Mouse (Mus musculus) CH12F3 (cell line): Measurements from ENCODE around the gene Ezh1.

Experiments
- in situ Hi-C: fragments of 300-500 bp; cut with MboI; formaldehyde crosslinking; loops from 2 replicates; pipeline ENCODE4 v1.14.3; 2020; ENCODE audit warnings: low sequenced_read_pairs

Ezh1 gene

DNA sequence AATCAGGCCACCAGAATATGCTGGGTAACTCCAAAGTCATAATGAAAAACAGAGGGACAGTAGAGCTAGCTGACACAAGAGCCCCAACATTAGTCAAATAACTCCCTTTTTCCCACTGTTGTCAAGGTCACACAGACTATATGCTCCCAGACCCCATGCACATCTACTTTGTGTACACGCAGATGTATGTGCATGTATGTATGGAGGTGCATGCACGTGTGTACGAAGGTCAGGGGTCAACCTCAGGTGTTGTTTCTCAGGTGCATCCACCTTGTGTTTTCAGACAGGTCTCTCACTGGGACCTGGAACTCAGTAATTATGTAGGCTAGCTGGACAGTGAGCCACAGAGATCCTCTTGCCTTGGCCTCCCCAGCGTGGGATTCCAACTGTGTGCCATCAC lies 40.8 kb downstream of the Ezh1 start:
- in situ Hi-C loops = no loop called here

- in situ Hi-C loops = no loop called here
Measured at GRCm38 (mm10) chr11:101184984-101185383, 41.3 kb downstream of the Ezh1 start.

- in situ Hi-C loops = no loop called here
Measured at GRCm38 (mm10) chr11:101182771-101183517, 43.3 kb downstream of the Ezh1 start.

- in situ Hi-C loops = no loop called here
Measured at GRCm38 (mm10) chr11:101181961-101182360, 44.3 kb downstream of the Ezh1 start.

GRCm38 (mm10) chr11:101180846-101181740 lies 45.2 kb downstream of the Ezh1 start:
- in situ Hi-C loops = no loop called here

DNA sequence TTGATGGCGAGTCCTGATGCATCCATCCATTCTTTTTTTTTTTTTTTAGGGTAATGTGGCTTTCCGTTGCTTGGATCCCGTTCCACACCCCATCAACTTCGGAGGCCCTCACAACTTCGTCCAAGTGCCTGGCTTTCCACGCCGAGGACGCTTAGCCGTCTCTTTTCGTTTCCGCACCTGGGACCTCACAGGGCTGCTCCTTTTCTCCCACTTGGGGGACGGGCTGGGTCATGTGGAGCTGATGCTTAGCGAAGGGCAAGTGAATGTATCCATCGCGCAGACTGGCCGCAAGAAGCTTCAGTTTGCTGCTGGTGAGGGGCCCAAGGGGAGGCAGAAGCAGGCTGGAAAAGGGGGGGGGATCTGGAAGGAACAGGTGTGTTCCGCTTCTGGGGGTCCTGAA lies 46.0 kb downstream of the Ezh1 start:
- in situ Hi-C loops = no loop called here

DNA sequence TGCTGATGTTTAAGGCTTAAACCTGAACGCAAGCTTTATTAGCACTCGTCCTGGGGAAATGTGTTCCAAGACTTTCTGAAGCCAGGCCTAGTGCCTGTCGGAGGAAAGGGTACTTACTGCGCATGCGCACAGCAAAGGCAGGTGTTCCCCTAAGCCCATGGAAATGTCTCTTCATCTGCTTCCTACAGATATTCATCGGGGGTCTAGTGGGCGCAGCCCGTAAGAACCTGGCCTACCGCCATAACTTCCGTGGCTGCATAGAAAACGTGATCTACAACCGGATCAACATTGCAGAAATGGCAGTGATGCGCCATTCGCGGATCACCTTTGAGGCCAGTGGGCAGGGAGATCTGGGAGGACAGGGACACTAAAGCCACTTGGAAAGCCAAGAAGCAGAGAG lies 47.0 kb downstream of the Ezh1 start:
- in situ Hi-C loops = no loop called here

DNA sequence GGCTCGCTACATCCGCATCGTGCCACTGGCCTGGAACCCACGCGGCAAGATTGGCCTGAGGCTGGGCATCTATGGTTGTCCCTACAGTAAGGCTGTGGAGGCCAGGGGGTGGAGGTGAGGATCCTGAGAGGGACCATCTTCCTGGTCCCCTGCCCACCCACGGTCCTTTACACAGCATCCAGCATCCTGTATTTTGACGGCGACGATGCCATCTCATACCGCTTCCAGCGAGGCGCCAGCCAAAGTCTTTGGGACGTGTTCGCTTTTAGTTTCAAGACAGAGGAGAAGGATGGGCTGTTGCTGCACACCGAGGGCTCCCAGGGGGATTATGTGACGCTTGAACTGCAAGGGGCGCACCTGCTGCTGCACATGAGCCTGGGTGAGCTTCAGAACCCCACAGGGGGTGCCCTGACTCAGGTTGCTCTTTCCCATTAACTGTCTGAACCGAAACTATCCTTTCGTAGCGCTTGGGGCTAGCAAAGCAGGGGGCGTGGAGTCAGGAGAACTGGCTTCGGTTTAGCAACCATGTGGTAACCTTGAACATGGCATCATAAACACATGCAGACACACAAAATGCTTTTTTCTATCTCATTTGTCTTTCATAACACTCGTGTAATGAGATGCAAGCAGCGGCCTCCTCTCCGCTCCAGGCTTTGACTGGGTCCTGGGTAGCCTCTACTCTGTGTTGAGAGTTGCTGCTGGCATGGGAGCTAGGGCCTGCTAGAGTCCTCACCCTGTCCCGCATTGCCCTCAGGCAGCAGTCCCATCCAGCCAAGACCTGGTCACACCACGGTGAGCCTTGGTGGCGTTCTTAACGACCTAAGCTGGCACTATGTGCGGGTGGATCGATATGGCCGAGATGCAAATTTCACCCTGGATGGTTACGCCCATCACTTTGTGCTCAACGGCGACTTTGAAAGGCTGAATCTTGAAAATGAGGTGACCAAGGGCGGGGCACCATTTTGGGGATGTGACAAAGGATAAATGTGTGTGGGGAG lies 47.9 kb downstream of the Ezh1 start:
- in situ Hi-C loops = no loop called here

GRCm38 (mm10) chr11:101176933-101177773 lies 49.1 kb downstream of the Ezh1 start:
- in situ Hi-C loops = no loop called here

DNA sequence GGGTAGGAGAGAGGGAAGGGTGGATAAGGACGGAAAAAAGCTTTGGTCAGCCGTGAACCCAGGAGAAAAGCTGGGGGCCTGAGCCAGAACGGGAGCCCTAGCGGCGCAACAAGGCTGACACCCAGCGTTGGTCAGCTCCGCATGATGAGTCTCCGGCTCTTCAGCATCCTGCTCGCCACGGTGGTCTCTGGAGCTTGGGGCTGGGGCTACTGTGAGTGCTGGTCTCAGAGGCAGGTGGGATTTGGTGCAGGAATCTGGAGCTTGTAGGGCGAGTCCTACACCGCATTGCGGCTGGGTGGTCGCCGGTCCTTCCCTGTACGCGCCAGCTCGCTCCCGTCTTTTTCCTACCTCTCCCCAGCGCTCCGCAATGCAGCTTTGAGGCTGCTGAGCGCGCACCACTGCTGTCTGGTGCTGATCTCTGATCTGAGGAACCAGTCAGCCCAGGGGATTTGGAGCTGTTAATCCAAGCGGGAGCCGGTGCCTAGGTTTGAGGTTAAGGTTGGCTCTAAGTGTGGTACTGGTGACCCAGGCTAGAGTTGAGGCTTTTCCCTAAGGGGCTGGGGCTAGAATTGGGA lies 50.1 kb downstream of the Ezh1 start:
- in situ Hi-C loops = no loop called here

GRCm38 (mm10) chr11:101175636-101176116 lies 50.6 kb downstream of the Ezh1 start:
- in situ Hi-C loops = no loop called here

DNA sequence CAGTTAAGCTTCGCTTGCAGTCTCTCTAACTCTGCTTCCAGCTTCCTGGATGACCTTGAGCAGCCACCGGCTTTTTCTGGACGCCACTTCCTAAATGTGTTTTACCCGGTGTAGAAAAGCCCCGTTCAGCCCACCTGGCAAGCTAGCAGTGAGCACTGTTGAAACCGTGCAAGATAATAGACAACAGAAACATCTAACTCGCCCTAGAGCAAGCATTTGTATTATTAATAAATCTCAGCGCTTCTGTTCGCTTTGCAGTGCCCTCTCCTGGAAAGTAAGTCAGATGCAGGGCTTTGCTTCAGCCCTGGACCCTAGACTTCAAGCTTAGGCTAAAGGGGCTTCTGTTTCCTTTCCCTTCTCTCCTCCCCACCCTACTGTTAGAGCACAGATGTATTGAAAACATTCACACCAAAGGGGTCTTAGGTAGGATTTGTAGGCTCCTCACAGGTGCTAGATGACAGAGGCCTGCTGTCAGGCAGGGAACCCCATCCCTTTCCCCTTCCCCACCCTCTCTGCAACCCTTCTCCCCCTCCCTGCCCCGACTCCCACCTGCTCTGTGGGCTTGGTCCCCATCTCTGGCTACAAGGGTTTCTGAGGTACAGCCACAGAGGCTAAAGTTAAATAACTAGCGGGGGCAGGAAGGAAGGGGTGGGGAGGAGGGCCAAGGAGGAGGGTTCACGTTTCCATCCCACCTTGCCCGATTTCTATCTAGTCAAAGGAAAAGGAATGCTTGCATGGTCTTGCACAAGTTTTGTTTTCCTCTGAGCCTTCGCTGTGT lies 51.2 kb downstream of the Ezh1 start, which contains the start of gene Ccr10:
Ccr10 (minus strand) TSS at position 593 of the 778 bp plus-strand sequence.
- in situ Hi-C loops = no loop called here

DNA sequence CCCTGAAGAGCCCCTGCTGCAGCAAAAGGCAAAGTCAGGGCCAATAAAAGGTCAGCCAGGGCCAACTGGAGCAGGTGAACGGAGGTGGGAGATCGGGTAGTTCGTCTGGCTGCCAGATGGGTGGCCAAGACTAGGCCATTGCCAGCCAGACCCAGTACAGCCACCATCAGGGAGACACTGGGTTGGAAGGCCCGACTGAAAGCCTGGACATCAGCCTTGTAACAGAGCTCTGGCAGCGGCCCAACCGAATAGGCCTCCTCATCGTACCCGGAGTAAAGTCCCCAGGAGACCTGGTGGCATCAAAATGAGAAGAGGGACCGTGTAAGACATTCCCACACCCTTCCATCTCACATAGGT lies 51.9 kb downstream of the Ezh1 start:
- in situ Hi-C loops = no loop called here

- in situ Hi-C loops = no loop called here
Measured at GRCm38 (mm10) chr11:101173631-101174388, 52.5 kb downstream of the Ezh1 start.

DNA sequence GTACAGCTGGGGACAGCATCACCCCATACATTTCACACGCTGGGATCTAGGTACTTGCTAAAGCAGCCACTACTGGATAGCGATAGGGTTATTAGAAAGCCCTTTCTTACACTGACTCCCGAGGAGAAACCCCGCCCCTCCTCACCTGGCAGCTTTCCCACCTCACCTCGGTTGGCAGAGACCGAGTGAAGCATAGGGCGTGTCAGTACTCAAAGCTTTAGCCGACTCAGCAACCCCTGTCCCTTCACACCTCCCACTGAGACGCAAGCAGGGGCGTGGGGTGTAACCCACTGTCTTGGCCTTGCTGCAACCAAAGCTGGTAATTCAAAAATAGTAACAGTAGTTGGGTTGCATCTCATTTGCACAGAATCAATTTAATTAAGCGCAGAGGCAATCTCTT lies 53.2 kb downstream of the Ezh1 start:
- in situ Hi-C loops = no loop called here

DNA sequence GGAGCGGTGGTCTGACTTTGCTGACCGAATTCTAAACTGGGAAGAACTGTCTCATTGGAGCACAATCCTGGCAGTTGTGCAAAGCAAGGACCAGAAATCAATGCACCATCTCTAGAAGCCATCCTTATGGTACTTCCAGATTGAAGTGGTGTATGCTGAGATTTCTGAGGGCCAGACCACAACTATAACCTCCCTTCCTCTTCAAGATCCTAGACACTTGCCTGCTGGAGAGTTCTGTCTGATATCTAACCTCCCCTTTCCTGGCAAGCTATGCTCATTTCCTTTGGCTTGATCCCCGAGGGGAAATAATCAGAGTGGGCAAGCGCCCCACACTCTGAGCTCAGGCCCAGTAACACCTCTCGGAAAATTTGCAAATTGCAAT lies 53.8 kb downstream of the Ezh1 start:
- in situ Hi-C loops = no loop called here

DNA sequence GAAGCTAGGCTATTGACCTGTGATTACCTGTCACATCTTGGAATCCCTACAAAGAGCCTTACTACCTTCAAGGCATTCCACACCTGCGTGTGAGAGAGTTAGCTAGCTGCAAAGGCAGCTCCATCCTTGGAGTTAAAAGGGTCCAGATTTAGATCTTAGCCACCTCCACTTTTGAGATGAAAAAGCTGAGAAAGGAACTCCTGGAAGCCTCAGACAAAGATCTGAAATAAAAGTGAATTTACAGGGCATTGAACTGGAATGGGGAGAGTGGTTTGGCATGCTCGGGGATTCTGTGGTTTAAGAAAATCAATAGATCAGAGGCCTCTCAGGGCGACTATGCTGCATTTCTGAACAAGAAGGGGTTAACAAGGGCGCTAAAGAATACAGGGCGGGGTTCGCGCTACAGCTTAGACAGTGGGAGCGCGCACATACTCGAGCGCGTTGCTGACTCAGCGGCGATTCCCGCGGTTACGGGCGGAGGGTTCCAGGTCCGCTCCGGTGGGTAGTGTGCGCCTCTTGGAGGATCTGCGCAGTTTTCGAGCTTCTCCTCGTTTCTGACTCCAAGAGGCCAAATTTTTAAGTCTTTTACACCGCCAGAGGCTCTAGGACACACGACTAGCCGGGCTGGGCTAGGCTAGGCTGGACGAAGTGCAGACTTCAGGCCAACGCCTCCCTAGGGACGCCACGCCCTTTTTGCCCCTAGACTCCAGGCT lies 54.4 kb downstream of the Ezh1 start:
- in situ Hi-C loops = no loop called here
